ENCODE assay signal across 8 mouse cellular contexts in the genomic region with DNA sequence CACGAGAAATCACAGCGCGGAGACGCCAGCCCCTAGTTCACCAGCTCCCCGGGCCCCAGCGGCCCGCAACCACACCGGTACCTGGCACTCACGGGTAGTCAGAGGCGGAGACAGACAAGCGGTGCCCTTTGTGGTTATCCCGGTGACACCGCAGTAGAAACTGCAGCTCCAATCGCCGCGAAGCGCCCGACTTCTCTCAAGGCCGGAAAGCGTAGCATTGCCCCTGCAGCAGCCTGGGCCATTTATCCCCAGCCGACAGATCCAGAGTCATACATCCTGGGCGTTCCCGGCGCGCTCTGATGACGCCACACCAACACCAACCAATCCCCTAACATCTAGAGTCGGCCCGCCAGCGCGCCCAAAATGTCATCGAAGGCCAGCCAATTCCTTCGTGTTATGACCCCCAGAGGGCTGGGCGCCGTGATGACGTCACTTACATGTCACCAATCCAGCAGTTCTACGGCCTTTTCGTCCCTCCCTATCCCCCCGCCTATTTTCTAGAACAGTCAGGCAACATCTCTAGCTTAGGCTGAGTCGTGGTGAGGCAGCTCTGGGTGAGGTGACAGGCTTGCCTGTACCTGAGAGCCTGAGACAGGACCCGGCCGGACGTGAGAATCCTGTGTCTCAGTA. TPM values are rescaled to one million over a fixed set of nuclear protein-coding genes. Genes with fewer than 3 reads are reported as not detected.
DNase-seq lines count a peak whose midpoint lies in the region; ATAC-seq and TF ChIP-seq lines count a peak whose summit lies in the region.

A gene (minus strand): TSS at position 365 of the 630 bp plus-strand sequence.

- peak; percentile 95 for ATAC-seq in kidney, embryonic 14.5 days (ENCODE audit: low FRiP score, low TSS enrichment)
- ATAC-seq in limb, embryonic 15.5 days (ENCODE audit: insufficient number of reproducible peaks, low FRiP score, low TSS enrichment, low read depth): peak; percentile 92

- peak within 1 kb of the TSS; percentile 84 for H3K27ac ChIP-seq in bone marrow macrophage, adult 2 months (ENCODE audit: insufficient read depth, low read depth, low read length)
- H3K27ac ChIP-seq in embryonic fibroblast, embryonic 13.5 days (ENCODE audit: insufficient read depth, low read length): no peak within 1 kb of the TSS
- peak within 1 kb of the TSS; percentile 59; the same call in 1 of the 2 replicates for H3K27ac ChIP-seq in kidney, embryonic 14.5 days (ENCODE audit: low read depth, low read length)
- peak within 1 kb of the TSS; percentile 83 for H3K27ac ChIP-seq in limb, embryonic 15.5 days

- H3K9me3 ChIP-seq in kidney, embryonic 14.5 days (ENCODE audit: control insufficient read depth, low read length): peaks cover 6% of the 10 kb centered on the region
- no peaks in the 10 kb centered on the region for H3K9me3 ChIP-seq in limb, embryonic 15.5 days

- H3K9ac ChIP-seq in kidney, embryonic 14.5 days (ENCODE audit: low read depth, low read length): peak within 1 kb of the TSS; percentile 85
- H3K9ac ChIP-seq in limb, embryonic 15.5 days: peak within 1 kb of the TSS; percentile 80

- under 1% methylated on average over 42 of the region's 42 CpGs for WGBS in kidney, embryonic 14.5 days
- WGBS in limb, embryonic 15.5 days: under 1% methylated on average over 42 of the region's 42 CpGs

- peak; percentile 90 for TF ChIP-seq POLR2A in bone marrow macrophage, adult 2 months (IDR thresholded peaks at IDR 0.05; ENCODE audit: borderline replicate concordance, low read depth, low read length)
- TF ChIP-seq POLR2A in embryonic fibroblast, embryonic 13.5 days (IDR thresholded peaks at IDR 0.05; ENCODE audit: low read depth, low read length): peak; percentile 96

- 0 out of 2 replicates have a peak, but pooled peaks have one; percentile 22 for TF ChIP-seq CTCF in bone marrow macrophage, adult 2 months (IDR thresholded peaks at IDR 0.05; ENCODE audit: low read depth, low read length)
- no peak for TF ChIP-seq CTCF in embryonic fibroblast, embryonic 13.5 days (IDR thresholded peaks at IDR 0.05; ENCODE audit: borderline replicate concordance, insufficient read depth, low read length)

- peak; percentile 100 for DNase-seq in A20 (ENCODE audit: low read depth, low spot score)
- peak; percentile 100 for DNase-seq in heart, adult 9 months (ENCODE audit: low spot score in 2 of 2)
- peak; percentile 99 for DNase-seq in monocyte, adult 2 months (ENCODE audit: low read depth in 1 of 2, low spot score in 2 of 2)
- peak; percentile 99 to 100 for DNase-seq in spleen, postnatal 36 days (ENCODE audit: low spot score in 2 of 2)

- H3K4me2 ChIP-seq in kidney, embryonic 14.5 days (replicated peaks; ENCODE audit: low read depth, low read length): peak within 1 kb of the TSS; percentile 90
- H3K4me2 ChIP-seq in limb, embryonic 15.5 days: peak within 1 kb of the TSS; percentile 73

- H3K27me3 ChIP-seq in kidney, embryonic 14.5 days (ENCODE audit: control insufficient read depth, insufficient read depth, low read length): no peaks in the 10 kb centered on the region
- no peaks in the 10 kb centered on the region for H3K27me3 ChIP-seq in limb, embryonic 15.5 days

- H3K36me3 ChIP-seq in kidney, embryonic 14.5 days (ENCODE audit: control insufficient read depth, insufficient read depth, low read length): peaks cover 27% of the 10 kb centered on the region
- peaks cover 31% of the 10 kb centered on the region for H3K36me3 ChIP-seq in limb, embryonic 15.5 days

- peaks cover 29% of the 10 kb centered on the region for H3K4me1 ChIP-seq in bone marrow macrophage, adult 2 months (ENCODE audit: control insufficient read depth, insufficient read depth, low read length)
- peaks cover 1% of the 10 kb centered on the region; the same call in 1 of the 2 replicates for H3K4me1 ChIP-seq in embryonic fibroblast, embryonic 13.5 days (ENCODE audit: control insufficient read depth, insufficient read depth, low read length)
- peaks cover 7% of the 10 kb centered on the region; the same call in 1 of the 2 replicates for H3K4me1 ChIP-seq in kidney, embryonic 14.5 days (ENCODE audit: control insufficient read depth, insufficient read depth, low read length)
- peaks cover 16% of the 10 kb centered on the region for H3K4me1 ChIP-seq in limb, embryonic 15.5 days

- H3K4me3 ChIP-seq in bone marrow macrophage, adult 2 months (ENCODE audit: insufficient read depth, low read length): peak within 1 kb of the TSS; percentile 91
- H3K4me3 ChIP-seq in embryonic fibroblast, embryonic 13.5 days (ENCODE audit: insufficient read depth, low read length): peak within 1 kb of the TSS; percentile 89
- H3K4me3 ChIP-seq in kidney, embryonic 14.5 days (ENCODE audit: low read length): peak within 1 kb of the TSS; percentile 96
- H3K4me3 ChIP-seq in limb, embryonic 15.5 days: peak within 1 kb of the TSS; percentile 81

RNA-seq across cellular contexts. Expression of the gene that starts here (rescaled TPM):
- polyA plus RNA-seq in bone marrow macrophage, adult 2 months (2012; ENCODE audit: insufficient read depth, insufficient read length, missing spikeins): 32.5 and 38.1 TPM in 2 replicates
- 25.4 and 35.2 TPM in 2 replicates for polyA plus RNA-seq in embryonic fibroblast, embryonic 13.5 days (2011; ENCODE audit: insufficient read length, low read depth, missing spikeins)
- polyA plus RNA-seq in kidney, embryonic 14.5 days (2014; fragmentation: Nextera tagmentation; extraction: Ambion mirVana): 6.2 and 6.8 TPM in 2 replicates
- polyA plus RNA-seq in limb, embryonic 15.5 days (2015; fragmentation: Nextera tagmentation; extraction: Ambion mirVana): 9.6 and 9.9 TPM in 2 replicates
